Mouse (Mus musculus): ENCODE data around the gene Prkg1. TPM values are rescaled to one million over a fixed set of nuclear protein-coding genes. Genes with fewer than 3 reads are reported as not detected.
A peak's percentile ranks its signal among the peaks of the same experiment; 100 is the strongest.
"Not testable (repeated sequence)": the region's sequence is repeated elsewhere in the genome, so short reads cannot be mapped to it uniquely, and the experiment has no call there.

Gene Prkg1
- total RNA-seq, 2 experiments from 2014 or later: 13.5 to 15.5 TPM

DNA sequence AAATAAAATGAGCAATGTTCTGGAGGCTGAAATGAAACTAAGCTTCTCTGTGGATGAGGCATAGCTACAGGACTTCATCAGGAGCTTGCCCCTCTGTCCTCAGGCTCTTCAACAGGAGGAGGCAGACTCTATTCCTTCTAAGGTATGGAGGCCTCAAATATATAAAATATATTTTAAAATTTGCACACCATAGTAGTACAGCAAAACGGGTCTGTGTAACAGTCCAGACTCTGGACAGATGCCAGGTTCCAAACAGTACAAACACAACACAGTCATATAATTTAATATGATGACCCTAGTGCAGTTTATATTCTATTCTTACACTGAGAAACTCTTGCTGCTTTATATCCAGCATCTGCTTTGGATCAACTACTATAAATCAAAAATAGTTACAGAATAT, 423.9 kb downstream of the Prkg1 start:
- intact Hi-C loops (cut with DNase I): loop anchor here (10.0 kb wide), 1 partner anchor 334 kb away; no protein-coding TSS in a partner anchor

DNA sequence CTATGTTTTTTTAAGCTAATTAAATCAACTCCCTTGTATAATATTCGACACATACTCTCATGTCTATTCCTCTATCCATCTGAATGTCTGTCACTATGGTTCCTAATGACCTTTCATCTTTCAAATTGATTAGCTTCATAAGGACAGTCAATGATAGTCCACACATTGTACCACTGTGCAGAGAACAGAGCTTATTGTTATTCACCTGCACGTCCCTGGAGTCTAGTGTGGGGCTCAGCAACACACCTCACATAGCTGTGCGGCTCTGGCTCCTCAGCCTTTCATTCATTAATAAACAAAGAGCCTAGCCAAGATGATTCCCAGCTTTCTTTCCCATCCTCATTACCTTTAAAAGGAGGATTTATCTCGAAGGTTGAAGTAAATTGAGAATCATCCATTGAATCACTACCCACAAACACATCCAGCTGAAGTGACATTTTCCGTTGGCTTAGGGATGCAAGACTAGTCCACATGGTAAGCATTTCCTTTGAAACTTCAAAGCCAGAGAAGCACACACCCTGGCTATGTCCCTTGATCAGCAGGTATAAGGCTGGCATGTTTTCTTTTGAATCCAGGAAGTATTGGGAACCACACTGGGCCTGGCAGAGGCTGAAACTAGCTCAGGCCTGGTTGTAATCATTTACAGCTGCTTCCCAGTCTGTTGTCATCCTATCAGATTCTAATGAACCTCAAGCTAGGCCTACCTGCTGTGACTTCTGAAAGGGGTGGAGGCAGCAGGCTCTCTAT, 426.3 kb downstream of the Prkg1 start:
- DNase-seq: no peak
- intact Hi-C loops (cut with DNase I): no loop called here

More for the DNA sequence above, 423.9 kb downstream of the Prkg1 start:
- no peak for DNase-seq

DNA sequence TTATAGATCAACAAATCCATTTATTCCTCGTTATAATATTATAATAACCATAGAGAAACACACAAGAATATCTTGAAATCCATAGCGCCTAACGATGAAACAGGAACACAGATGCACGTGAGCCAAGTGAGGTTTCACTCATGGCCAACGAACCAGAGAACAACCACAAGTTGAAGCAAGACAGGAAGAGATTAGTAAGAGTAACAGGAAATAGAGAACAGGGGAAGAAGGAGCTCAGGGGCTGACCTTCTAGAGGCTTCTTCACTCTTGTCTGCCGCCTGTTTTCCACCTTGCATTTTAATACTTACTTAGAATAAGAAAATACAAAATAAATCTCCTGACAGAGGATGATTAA, 427.0 kb downstream of the Prkg1 start:
- intact Hi-C loops (cut with DNase I): no loop called here
- no peak for DNase-seq

DNA sequence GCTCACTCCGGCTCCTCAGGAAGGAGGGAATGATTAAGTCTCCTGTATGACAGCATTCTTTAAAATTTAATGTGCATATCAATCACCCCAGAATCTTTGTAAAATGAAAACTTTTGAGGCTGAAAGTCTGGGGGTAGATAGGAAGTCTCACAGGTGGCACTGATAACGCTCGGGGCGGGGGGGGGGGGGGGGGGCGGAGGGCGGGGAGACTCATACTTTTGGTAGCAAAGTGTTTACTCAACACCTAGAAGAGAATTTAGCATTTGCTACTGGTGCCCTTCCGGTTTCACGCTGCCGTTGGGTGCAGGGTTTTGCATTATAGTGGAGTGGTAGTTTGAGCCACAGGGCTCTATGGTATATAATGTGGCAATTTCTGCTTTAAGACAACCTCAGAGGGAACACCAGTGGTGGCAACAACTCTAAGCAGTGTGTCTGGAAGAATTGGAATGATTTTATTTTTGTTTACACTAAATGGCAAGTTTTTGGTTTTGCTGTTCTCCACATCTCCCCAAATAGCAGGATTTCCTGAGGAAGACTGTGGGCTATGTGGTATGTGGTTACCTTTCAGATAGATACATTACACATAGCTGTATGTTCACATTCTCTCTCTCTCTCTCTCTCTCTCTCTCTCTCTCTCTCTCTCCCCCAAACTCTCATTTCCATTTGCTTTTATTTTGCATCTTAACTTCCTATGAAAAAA, 427.5 kb downstream of the Prkg1 start:
- intact Hi-C loops (cut with DNase I): no loop called here
- DNase-seq: no peak

DNA sequence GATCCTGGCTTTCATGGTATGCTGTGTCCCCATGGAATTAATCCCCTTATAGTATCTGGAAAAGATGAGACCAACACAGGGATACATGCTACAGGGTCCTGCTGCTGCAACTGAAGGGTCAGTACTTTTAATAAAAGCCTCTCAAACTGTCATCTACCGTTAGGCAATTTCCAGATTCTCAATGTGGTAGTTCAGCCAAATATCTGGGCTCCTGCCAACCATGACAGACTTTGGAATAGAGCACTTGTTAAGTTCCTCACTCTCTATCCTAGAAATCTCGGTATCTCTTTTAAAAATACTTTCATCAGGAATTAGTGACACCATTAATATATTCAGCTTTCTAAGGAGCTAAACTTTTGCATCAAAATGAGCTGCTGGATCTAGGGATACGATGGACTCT, 428.5 kb downstream of the Prkg1 start:
- intact Hi-C loops (cut with DNase I): no loop called here
- no peak for DNase-seq

DNA sequence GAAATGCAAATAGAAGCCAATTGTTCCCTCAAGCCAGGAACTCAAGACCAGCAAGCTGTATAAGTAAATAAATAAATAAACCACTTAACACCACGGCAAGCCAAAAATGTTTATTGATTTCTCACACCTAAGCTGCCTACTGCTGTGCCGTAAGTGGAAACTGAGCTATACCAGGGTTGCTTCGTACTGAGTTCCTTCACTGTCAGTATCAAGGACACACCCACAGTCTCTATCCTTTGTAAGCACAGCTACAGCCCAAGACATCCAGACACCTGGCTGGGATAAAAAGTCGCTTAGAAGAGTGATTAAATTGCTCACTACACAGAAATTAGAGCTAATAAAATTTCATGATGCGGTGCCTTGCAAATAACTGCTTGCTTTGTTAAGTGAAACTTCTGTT, 434.9 kb downstream of the Prkg1 start:
- DNase-seq: no peak
- intact Hi-C loops (cut with DNase I): no loop called here

DNA sequence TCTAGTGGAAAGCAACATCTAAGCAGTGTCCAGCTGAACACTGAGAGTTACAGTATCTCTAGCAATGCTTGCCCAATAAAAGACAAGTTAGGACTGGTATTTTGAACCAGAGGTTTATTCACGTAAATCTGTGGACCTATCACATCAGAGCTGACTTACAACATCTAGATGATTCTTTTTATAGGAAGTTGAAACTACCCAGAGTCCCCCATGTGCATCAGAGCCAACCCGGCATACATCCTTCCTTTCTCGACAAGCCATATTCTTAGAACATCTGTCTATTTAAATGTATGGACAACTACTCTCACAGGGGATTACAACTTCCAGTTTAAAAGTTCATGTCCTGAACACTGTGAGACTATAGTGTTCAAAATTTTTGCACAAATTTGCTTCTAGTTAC, 460.1 kb downstream of the Prkg1 start:
- DNase-seq: no peak
- intact Hi-C loops (cut with DNase I): no loop called here

DNA sequence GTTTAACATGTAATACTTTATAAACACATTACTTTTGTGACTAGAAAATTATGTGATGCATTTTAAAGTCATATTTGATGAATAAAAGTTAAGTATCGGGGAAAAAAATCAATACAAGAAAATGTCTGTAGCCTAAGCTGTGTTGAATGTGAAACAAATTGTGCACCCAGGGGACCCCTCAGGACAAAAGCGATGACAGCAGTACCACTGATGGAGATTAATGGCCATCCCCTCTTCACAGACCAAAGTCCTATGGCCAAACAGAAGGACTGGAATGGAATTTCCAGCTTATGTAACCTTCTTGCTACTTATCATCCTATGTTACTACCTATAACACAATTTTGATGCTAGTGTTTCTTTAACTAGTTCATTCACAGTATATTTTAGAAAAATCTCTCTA, 473.6 kb downstream of the Prkg1 start:
- intact Hi-C loops (cut with DNase I): no loop called here

DNA sequence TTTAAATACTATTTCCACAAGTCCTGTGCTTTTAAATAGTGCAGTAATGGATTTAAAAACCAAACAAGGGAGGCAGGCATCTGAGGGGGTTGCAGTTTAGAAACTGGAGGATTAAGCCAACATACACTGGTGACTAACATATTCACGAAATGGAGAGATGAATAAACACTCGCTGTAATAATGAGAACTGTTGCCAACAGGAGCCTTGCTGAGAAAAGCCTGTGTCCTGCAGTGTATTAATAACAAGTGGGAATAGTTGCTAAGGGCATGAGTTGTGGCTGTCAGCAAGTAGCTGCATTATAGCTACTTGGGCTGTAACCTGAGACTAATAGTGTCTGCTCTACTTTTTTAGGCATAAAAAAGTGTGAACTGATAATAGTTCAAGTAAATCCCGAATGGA, 480.3 kb downstream of the Prkg1 start:
- DNase-seq: peak; percentile 2
- intact Hi-C loops (cut with DNase I): no loop called here

More for the DNA sequence above, 473.6 kb downstream of the Prkg1 start:
- no peak for DNase-seq

DNA sequence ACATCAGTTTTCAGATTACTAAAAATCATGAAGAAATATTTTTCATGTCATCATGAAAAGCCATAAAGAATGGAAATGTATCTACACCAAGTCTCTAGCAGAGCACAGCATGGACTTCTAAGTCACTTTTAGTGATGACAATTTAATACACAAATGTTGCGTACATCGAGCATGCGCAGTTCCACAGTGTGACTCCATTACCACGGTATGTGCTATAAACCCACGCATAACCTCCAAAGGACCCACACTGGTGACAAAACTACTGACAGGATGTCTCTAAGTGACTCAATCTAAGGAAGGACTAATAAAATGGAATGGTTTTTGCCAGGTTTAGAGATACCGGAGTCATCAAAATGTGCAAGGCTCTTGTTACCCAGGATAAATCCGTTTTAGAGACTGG, 480.7 kb downstream of the Prkg1 start:
- no peak for DNase-seq
- intact Hi-C loops (cut with DNase I): no loop called here

DNA sequence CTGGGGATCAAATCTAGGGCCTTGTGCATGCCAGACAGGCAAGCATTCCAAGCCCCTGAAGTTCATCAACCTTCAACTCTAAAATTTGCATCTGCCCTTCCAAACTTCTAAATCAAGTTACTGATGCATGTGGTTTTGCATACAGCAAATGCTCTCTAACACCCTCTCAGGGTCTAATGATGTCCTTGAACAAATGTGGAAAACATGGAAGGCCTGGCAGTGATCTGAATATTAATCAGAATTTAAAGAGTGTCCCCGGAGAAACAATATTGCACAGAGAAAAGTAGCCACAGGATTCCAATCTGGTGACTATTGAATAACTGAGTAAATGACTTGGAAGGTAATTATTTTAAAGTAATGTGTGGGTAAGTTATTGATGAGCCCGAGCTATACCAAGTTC, 481.2 kb downstream of the Prkg1 start:
- intact Hi-C loops (cut with DNase I): no loop called here
- DNase-seq: no peak

DNA sequence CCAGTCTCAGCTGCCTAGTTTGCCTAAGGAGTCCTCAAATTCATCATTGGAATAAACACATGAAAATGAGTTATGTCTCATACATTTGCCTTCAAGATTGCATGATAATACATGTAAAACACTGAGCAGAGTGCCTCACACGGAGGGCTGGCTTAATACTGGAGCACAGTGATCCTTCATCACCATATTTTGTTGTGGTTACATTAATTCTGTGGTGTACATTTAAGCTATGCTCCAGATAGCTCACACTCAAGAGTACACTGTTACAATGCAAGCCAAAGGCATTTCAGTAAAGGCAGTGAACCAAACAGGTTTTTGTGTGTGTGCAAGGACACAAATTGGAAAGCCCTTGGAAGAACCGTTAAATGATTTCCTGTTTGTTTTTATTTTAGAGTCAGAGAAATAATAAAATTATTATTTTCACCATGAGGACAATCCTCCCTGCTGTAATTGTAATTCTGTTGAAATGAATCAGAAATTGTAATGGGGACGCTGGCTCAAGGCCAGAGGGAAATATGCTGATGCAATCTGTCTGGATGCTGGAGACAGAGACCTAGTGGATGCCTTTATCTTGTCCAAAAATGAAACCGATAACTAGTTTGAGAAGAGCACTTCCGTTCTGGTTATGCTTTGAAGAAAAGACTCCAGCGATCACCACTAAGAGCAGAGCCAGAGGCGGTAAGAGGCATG, 484.9 kb downstream of the Prkg1 start:
- DNase-seq: peak; percentile 36
- intact Hi-C loops (cut with DNase I): no loop called here

DNA sequence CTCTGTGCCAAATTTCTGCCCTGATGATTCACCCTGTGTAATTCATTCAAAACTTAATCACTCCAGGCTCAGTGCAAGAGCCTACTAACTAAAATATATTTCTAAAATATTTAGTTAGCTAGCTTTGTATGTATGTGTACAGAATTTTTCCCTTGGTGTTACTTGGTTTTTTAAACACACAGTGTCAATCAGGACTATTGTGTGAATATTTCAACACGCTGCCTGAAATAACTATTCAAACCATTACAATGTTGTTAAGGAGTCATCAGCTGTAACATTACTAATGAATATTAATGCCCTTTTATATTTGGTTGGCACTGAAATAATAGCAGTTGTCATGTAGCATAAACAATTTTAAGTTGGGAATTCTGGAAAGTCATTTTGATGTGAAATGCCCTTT, 502.4 kb downstream of the Prkg1 start:
- intact Hi-C loops (cut with DNase I): no loop called here
- DNase-seq: no peak

DNA sequence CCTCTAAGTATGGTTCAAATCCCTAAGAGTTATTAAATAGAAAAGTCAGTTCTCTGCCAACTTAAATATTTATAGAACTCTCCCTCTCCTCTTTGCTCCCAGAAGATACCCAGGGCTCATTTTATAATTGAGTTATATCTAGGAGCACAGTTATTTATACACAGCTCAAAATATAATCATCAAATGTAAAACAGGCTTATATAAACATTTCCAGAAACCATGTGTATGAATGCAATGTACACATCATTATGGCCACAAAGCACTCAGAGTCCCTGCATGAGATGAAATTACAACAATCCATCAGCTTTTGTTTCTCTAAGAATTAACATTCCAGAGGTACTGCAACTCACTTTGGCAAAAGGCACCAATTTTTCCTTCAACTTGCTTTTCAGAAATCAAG, 504.3 kb downstream of the Prkg1 start:
- DNase-seq: no peak
- intact Hi-C loops (cut with DNase I): no loop called here

DNA sequence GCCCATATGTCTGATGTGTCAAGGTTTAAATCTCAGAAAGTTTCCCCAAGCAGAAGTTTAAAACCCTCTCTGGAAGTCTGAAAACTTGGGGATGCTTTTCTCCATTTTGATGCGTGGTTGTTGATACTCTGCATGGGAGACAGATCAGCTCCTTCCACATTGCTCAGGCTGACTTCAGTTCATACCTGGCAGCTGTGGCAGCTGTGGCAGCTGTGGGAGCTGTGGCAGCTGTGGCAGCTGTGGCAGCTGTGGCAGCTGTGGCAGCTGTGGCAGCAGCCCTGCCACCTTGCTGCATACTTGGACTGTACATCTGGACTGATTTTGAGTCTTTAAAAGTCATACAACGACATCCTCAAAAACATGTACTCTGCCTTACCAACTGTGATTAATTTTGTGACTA, 509.1 kb downstream of the Prkg1 start:
- intact Hi-C loops (cut with DNase I): no loop called here
- DNase-seq: no peak

DNA sequence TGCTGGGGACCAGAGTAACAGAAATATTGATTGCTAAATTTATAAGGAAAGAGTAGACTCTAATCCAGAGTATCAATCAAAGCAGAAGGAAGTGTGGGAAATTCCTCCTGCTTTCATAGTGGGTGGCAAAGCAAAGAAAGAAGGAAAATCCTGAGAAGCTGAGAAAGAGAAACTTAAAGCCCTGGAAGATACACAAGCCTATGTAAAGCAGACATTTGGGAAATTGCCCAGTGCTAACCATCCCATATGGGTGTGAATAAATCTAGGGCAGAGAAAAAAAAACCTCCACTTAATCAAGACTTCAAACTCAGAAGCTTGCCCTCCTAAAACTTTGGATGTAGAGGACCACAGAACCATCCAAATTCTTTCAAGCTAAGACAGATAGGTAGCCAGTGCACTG, 532.4 kb downstream of the Prkg1 start:
- intact Hi-C loops (cut with DNase I): no loop called here

DNA sequence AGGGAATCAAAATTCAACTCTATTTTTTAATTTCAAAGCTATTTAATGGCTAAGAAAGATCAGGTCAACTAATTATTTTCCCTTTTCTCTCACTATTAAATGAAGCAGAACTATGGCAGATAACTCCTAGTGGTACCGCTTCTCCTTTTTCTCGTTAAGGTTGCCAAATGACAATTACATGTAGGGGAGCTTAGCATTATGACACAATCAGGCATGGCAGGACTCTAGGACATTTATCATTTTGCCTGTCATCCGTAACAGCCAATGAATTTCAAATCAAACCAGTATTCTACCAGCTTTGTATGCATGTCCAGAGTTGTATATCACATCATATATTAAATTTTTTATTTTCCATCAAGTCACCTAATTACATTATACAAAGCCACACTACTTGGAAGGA, 536.4 kb downstream of the Prkg1 start:
- DNase-seq: no peak
- intact Hi-C loops (cut with DNase I): no loop called here

More for the DNA sequence above, 532.4 kb downstream of the Prkg1 start:
- DNase-seq: no peak

DNA sequence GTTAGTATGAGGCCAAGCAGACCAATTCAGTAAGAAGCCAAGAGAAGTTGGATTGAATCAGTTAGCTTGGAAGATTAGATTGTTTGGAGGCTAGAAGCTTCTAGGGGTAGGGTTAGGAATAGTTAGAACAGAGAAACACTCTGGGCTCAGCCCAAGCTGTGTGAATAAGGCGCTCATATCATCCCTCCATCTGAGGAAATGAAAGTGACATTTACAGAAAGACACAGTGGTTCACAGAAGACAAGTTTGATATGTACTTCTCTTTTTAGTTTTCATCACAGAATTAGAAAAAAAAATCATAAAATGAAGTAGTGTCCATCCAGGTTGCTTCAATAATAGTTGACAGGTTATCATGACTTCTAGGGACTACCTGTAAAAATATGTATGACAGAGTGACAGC, 541.4 kb downstream of the Prkg1 start:
- DNase-seq: no peak
- intact Hi-C loops (cut with DNase I): no loop called here

DNA sequence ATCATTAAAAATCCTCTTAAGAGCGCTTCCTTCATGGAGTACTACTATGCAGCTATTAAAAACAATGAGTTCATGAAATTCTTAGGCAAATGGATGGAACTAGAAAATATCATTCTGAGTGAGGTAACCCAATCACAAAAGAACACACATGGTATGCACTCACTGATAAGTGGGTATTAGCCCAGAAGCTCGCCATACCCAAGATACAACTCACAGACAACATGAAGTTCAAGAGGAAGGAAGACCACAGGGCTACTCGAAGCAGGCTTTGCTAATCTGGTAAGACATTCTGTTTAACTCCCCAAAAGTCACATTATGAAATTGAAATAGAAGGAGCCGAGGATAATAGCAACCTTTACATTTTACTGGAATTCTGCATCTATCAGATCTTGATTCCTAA, 545.6 kb downstream of the Prkg1 start:
- intact Hi-C loops (cut with DNase I); DNase-seq: not testable (repeated sequence)

DNA sequence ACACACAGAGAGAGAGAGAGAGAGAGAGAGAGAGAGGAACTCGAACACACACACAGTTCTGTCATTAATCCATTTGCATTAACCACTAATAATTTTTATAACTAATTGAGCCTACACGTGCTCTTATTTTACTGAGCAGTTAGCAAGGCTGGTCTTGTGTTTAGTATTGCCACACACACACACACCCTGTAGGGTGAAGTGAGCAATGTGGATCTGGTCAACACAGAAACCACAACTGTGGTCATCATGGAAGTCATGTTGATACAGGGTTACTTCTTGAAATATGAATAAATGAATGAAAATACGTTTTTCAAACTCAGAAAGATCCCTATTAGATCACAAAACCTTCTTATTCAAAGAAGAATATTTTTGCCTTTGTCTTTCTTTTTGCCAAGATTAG, 554.0 kb downstream of the Prkg1 start:
- intact Hi-C loops (cut with DNase I): no loop called here
- DNase-seq: no peak

DNA sequence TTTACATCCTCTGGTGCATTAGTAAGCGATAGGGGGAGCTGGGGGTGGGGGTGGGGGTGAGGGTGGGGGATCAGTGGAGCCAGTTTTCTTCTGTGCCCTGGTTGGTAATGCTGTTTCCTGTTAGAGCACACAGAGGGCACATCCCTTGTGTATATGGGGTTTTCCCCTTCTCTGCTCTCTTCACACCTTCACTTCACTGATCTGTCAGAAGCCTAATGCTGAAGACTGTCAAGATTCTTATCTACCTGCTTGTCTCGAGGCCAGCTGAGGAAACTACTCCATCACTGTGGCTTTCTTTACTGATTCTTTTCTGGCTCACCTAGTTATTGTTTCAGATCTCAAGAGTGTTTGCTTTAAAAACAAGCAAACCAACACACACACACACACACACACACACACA, 554.4 kb downstream of the Prkg1 start:
- no peak for DNase-seq
- intact Hi-C loops (cut with DNase I): no loop called here

DNA sequence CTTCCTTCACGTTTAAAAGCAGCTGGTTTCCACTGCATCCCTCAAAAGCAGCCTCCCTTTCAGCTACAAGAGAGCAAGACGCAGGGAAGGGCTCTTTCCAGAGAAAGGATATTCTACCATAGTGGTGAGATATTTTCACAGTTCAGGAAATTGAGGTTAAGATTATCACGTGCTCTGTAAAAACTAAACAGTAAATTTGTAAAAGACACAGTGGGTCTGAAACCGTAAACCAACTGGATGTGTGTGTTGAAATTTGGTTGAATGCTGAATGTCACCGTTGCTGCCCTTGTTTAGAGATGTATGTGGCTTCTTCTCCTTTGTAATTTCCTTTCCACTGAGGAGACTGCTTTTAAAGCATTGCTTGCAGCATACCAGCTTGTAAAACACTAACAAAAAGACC, 565.2 kb downstream of the Prkg1 start:
- no peak for DNase-seq
- intact Hi-C loops (cut with DNase I): no loop called here

All from left cerebral cortex, postnatal 4 days (tissue).